Mouse (Mus musculus) liver, adult 2 months (tissue): ENCODE data around the gene Tmem140. TPM values are rescaled to one million over a fixed set of nuclear protein-coding genes. Genes with fewer than 3 reads are reported as not detected.
A peak's percentile ranks its signal among the peaks of the same experiment; 100 is the strongest.

Experiments used
- DNase-seq: peaks from one replicate; pipeline ENCODE4 v3.0.0-alpha.2; 2011; ENCODE audit warnings: low read depth, low spot score; ENCODE audit errors: extremely low read depth
- H3K27ac ChIP-seq: fragments of 200-500 bp; replicated peaks from 2 replicates; pipeline ENCODE4 v1.5.1; 2012; ENCODE audit warnings: low read depth, mild to moderate bottlenecking, control low read depth, inconsistent platforms, low read length; ENCODE audit not compliant: insufficient read depth
- H3K27me3 ChIP-seq: fragments of 200-500 bp; 2 replicates; pipeline ENCODE4 v1.6.1; 2012; ENCODE audit warnings: mild to moderate bottlenecking, moderate library complexity, low read length, inconsistent platforms; ENCODE audit not compliant: control insufficient read depth, insufficient read depth
- H3K36me3 ChIP-seq: fragments of 200-500 bp; 2 replicates; pipeline ENCODE4 v1.6.1; 2012; ENCODE audit warnings: low read length, inconsistent platforms; ENCODE audit not compliant: control insufficient read depth, insufficient read depth
- H3K4me1 ChIP-seq: fragments of 200-500 bp; 2 replicates; pipeline ENCODE4 v1.6.1; 2011; ENCODE audit warnings: low read length; ENCODE audit not compliant: control insufficient read depth, insufficient read depth
- H3K4me3 ChIP-seq: fragments of 200-500 bp; 2 replicates; pipeline ENCODE4 v1.5.1; 2011; ENCODE audit warnings: low read depth, mild to moderate bottlenecking, control low read depth, low read length, moderate library complexity; ENCODE audit not compliant: insufficient read depth
- H3K79me2 ChIP-seq: fragments of 200-500 bp; 2 replicates; pipeline ENCODE4 v1.6.1; 2012; ENCODE audit warnings: inconsistent platforms, mild to moderate bottlenecking, low read length, moderate library complexity; ENCODE audit not compliant: control insufficient read depth, insufficient read depth
- H3K9ac ChIP-seq: fragments of 200-500 bp; 2 replicates; pipeline ENCODE4 v1.6.1; 2012; ENCODE audit warnings: low read depth, mild to moderate bottlenecking, control low read depth, inconsistent platforms, low read length
- CTCF ChIP-seq: fragments of 200-500 bp; IDR thresholded peaks from 2 replicates; pipeline ENCODE4 v1.5.1; 2011; ENCODE audit warnings: low read depth, low read length, control low read depth
- POLR2A ChIP-seq: fragments of 200-500 bp; IDR thresholded peaks from 2 replicates; pipeline ENCODE4 v1.6.1; 2011; ENCODE audit warnings: low read length, control low read depth; ENCODE audit not compliant: insufficient read depth; ENCODE audit errors: extremely low read depth
- WGBS: fragments of 180-500 bp; shearing (Covaris S2); methylation state at CpG from one replicate; pipeline ENCODE4 v1.1.7; 2018; 5-methylcytosine and 5-hydroxymethylcytosine counted together
- polyA plus RNA-seq: library from polyadenylated mRNA; depleted of rRNA; stranded (reverse); fragments of >200 nt; gene quantifications from 2 replicates; pipeline ENCODE4 v1.2.3, GENCODE M21; 2012
- total RNA-seq: library from RNA; depleted of rRNA; stranded (reverse); fragments of >200 nt; gene quantifications from 2 replicates; pipeline ENCODE4 v1.2.3, GENCODE M21; 2014

Gene Tmem140
- total and polyA plus RNA-seq, 2 experiments: 20.1 to 31.9 TPM

DNA sequence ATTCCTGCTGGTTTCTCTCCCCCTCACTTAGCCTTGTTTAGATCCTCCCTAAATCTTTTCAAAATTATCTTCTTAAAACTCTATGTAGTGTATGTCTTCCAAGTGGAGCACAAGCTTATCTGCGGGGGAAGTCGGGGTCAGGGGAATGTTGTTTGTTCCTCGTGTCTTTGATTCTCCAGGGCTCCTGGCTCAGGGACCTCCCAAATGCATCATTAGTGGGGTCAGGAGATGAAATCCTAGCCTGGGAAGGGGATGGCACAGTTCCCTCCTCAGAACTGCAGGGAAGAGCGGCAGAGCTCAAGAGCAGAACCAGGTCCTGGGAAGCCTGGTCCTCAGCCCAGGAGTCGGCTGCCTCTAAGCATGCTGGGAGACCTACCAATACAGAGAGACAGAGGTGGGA lies 2.3 kb downstream of the Tmem140 start:
- Histone ChIP-seq H3K4me3 (peak overlapping the region; percentile 17), H3K27me3 (no peaks in the 10 kb centered on the region), H3K4me1 (peaks cover 22% of the 10 kb centered on the region), H3K27ac (peak overlapping the region; percentile 85), H3K79me2 (peaks cover 8% of the 10 kb centered on the region), H3K9ac (peak overlapping the region; percentile 40), H3K36me3 (peaks cover 14% of the 10 kb centered on the region)
- TF ChIP-seq POLR2A: no peak
- no peak for TF ChIP-seq CTCF
- WGBS: 2% methylated on average over 5 of the region's 5 CpGs
- DNase-seq: no peak

DNA sequence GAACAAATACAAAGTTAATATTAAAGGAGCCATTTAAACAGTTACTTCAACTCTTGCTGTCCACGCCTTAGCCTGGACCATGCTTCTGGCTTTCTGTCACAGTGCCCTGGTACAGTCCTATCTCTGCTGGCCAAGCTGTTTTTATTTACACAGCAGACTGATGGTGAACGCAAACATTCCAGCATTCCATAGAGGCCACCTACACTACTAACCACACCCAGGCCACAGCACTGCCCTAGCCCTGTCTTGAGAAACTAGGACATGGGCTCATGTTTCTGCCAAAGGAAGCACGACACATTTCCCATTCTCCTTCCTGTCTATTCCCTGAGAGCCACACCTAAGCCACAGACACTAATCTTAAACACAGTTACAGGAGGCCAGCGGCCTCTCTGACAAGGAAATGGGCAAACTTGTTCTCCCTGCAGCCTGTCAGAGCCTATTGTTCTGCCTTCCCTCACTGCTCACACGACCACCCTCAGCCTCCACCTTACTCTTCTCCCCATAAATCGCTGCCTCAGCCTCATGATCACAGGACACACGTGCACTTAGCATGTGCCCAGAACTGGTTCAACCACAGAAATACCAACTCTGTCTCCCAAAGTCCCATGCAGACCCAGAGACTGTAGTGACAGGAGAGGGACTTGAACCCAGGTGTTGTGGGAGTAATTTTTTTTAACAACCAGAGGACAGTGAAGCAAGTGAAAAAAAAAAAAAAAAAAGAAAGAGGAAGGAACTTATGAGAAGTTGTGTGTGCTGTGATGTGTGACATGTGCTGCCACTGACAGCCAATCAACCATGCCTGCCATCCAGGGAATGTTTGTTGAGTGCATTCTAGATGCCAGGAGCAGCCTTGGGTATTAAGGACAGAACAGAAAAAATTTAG lies 3.0 kb downstream of the Tmem140 start:
- Histone ChIP-seq H3K27me3 (no peaks in the 10 kb centered on the region), H3K4me1 (peaks cover 22% of the 10 kb centered on the region), H3K79me2 (peaks cover 8% of the 10 kb centered on the region), H3K4me3 (no peak overlapping the region), H3K9ac (peak overlapping the region; percentile 27), H3K27ac (peak overlapping the region; percentile 85), H3K36me3 (peaks cover 14% of the 10 kb centered on the region)
- DNase-seq: peak; percentile 99
- 16% methylated on average over 7 of the region's 7 CpGs for WGBS
- TF ChIP-seq CTCF: no peak
- no peak for TF ChIP-seq POLR2A

- H3K9ac ChIP-seq: no peak overlapping the region
- 0 out of 2 replicates have a peak overlapping the region, but pooled peaks have one; percentile 22 for H3K27ac ChIP-seq
- no peak for TF ChIP-seq POLR2A
- TF ChIP-seq CTCF: no peak
- no peak for DNase-seq
- peaks cover 14% of the 10 kb centered on the region for H3K36me3 ChIP-seq
- H3K4me3 ChIP-seq: no peak overlapping the region
- H3K27me3 ChIP-seq: no peaks in the 10 kb centered on the region
- peaks cover 22% of the 10 kb centered on the region for H3K4me1 ChIP-seq
- 82% methylated on average over 8 of the region's 8 CpGs for WGBS
- peaks cover 8% of the 10 kb centered on the region for H3K79me2 ChIP-seq
Measured at GRCm38 (mm10) chr6:34866786-34867185, 3.8 kb downstream of the Tmem140 start.

GRCm38 (mm10) chr6:34867301-34867994 lies 4.5 kb downstream of the Tmem140 start:
- H3K27ac ChIP-seq: peak overlapping the region; percentile 10; the same call in 1 of the 2 replicates
- no peak for TF ChIP-seq CTCF
- no peak for TF ChIP-seq POLR2A
- H3K27me3 ChIP-seq: no peaks in the 10 kb centered on the region
- peaks cover 20% of the 10 kb centered on the region for H3K4me1 ChIP-seq
- 83% methylated on average over 16 of the region's 16 CpGs for WGBS
- no peak overlapping the region for H3K9ac ChIP-seq
- peaks cover 14% of the 10 kb centered on the region for H3K36me3 ChIP-seq
- H3K79me2 ChIP-seq: peaks cover 8% of the 10 kb centered on the region
- DNase-seq: no peak
- no peak overlapping the region for H3K4me3 ChIP-seq

GRCm38 (mm10) chr6:34867995-34868350 lies 5.0 kb downstream of the Tmem140 start:
- 71% methylated on average over 10 of the region's 10 CpGs for WGBS
- Histone ChIP-seq H3K4me1 (peaks cover 20% of the 10 kb centered on the region), H3K27ac (peak overlapping the region; percentile 64), H3K79me2 (peaks cover 8% of the 10 kb centered on the region), H3K4me3 (no peak overlapping the region), H3K36me3 (peaks cover 14% of the 10 kb centered on the region), H3K27me3 (no peaks in the 10 kb centered on the region), H3K9ac (no peak overlapping the region)
- TF ChIP-seq POLR2A: no peak
- TF ChIP-seq CTCF: no peak
- no peak for DNase-seq

GRCm38 (mm10) chr6:34868507-34869217 lies 5.7 kb downstream of the Tmem140 start:
- H3K27ac ChIP-seq: peak overlapping the region; percentile 64
- no peak for TF ChIP-seq CTCF
- peaks cover 20% of the 10 kb centered on the region for H3K4me1 ChIP-seq
- H3K36me3 ChIP-seq: peaks cover 14% of the 10 kb centered on the region
- no peak overlapping the region for H3K4me3 ChIP-seq
- H3K27me3 ChIP-seq: no peaks in the 10 kb centered on the region
- no peak for DNase-seq
- H3K9ac ChIP-seq: peak overlapping the region; percentile 10; the same call in 1 of the 2 replicates
- H3K79me2 ChIP-seq: peaks cover 6% of the 10 kb centered on the region
- WGBS: 66% methylated on average over 20 of the region's 20 CpGs
